Mouse (Mus musculus): ENCODE measurements around the gene Nprl3. TPM values are rescaled to one million over a fixed set of nuclear protein-coding genes. Genes with fewer than 3 reads are reported as not detected.
A peak's percentile ranks its signal among the peaks of the same experiment; 100 is the strongest.

Gene Nprl3
- total and polyA plus RNA-seq, 3 experiments, result 26.3 to 121 (median 106) TPM

GRCm38 (mm10) chr11:32227041-32227440 is 40.5 kb downstream of the Nprl3 start:
- Histone ChIP-seq H3K4me1 (ENCODE audit: insufficient read depth, low read depth, low read length) (peaks cover 73% of the 10 kb centered on the region), H3K4me3 (ENCODE audit: low read depth, low read length) (peak overlapping the region; percentile 80), H3K36me3 (replicated peaks) (peaks cover 47% of the 10 kb centered on the region), H3K9me3 (replicated peaks) (no peaks in the 10 kb centered on the region; the same call in 1 of the 2 replicates), H3K27me3 (ENCODE audit: insufficient read depth, low read length) (peaks cover 31% of the 10 kb centered on the region)
- TF ChIP-seq GATA1 (IDR thresholded peaks at IDR 0.05; ENCODE audit: borderline replicate concordance, low read length) (no peak), POLR2AphosphoS5 (IDR thresholded peaks at IDR 0.05; ENCODE audit: insufficient replicate concordance, low read depth, low read length) (no peak), TAL1 (conservative IDR thresholded peaks at IDR 0.05; ENCODE audit: low read depth, low read length) (no peak), GATA2 (IDR thresholded peaks at IDR 0.05; ENCODE audit: borderline replicate concordance, low read depth, low read length) (no peak), CTCF (IDR thresholded peaks at IDR 0.05; ENCODE audit: low read depth, low read length) (no peak)
- no peak for DNase-seq (ENCODE audit: low spot score)
- ATAC-seq (ENCODE audit: extremely low read depth, insufficient number of reproducible peaks, low FRiP score, poor library complexity, severe bottlenecking), result no peak

DNA sequence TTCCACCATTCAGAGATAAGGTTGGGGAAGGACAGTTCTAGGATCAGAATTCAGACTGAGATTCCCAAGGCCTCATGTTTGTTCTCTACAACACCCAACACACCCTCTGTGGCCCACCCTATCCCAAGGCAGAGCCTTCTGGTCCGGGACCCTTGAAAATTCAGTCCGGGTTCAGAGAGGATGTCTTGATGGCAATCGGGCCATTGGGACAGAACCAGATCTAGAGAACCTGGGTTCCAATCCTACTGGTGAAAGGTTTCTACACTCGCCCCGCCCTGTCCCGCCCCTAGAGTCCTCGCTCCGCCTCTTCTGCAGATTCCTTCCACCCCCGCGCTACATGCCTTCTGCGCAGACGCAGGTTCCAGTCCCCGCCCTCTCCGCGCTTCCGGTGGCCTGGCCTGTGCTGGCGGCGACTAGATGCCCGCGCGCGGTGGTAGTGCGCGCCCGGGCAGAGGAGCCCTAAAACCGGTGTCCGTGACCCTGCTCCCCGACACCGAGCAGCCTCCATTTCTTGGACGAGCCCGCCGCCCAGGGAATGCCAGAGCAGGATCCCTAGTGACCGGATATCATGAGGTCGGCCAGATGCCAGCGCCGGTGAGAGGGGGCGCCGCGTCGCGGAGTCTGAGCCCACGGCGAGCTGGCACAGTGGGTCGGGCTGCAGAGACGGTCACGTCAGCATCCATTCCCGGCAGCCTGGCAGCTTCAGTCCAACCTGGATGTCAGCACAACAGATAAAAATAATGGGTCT is 41.2 kb downstream of the Nprl3 start, which contains the start of gene Mpg:
Mpg (plus strand) TSS at position 382 of the 748 bp plus-strand sequence.
- Histone ChIP-seq H3K4me1 (ENCODE audit: insufficient read depth, low read depth, low read length) (peaks cover 74% of the 10 kb centered on the region), H3K27me3 (ENCODE audit: insufficient read depth, low read length) (peaks cover 38% of the 10 kb centered on the region), H3K4me3 (ENCODE audit: low read depth, low read length) (peak within 1 kb of the TSS; percentile 80), H3K36me3 (replicated peaks) (peaks cover 40% of the 10 kb centered on the region), H3K9me3 (replicated peaks) (no peaks in the 10 kb centered on the region; the same call in 1 of the 2 replicates)
- ATAC-seq (ENCODE audit: extremely low read depth, insufficient number of reproducible peaks, low FRiP score, poor library complexity, severe bottlenecking) (peak; percentile 67), DNase-seq (ENCODE audit: low spot score) (peak; percentile 92)
- TF ChIP-seq CTCF (IDR thresholded peaks at IDR 0.05; ENCODE audit: low read depth, low read length), result no peak
- TF ChIP-seq GATA1 (IDR thresholded peaks at IDR 0.05; ENCODE audit: borderline replicate concordance, low read length), result no peak
- no peak for TF ChIP-seq TAL1 (conservative IDR thresholded peaks at IDR 0.05; ENCODE audit: low read depth, low read length)
- TF ChIP-seq GATA2 (IDR thresholded peaks at IDR 0.05; ENCODE audit: borderline replicate concordance, low read depth, low read length), result no peak
- no peak for TF ChIP-seq POLR2AphosphoS5 (IDR thresholded peaks at IDR 0.05; ENCODE audit: insufficient replicate concordance, low read depth, low read length)

GRCm38 (mm10) chr11:32225222-32226104 is 42.0 kb downstream of the Nprl3 start:
- Histone ChIP-seq H3K4me1 (ENCODE audit: insufficient read depth, low read depth, low read length) (peaks cover 72% of the 10 kb centered on the region), H3K4me3 (ENCODE audit: low read depth, low read length) (no peak overlapping the region; the same call in 1 of the 2 replicates), H3K36me3 (replicated peaks) (peaks cover 32% of the 10 kb centered on the region), H3K9me3 (replicated peaks) (no peaks in the 10 kb centered on the region; the same call in 1 of the 2 replicates), H3K27me3 (ENCODE audit: insufficient read depth, low read length) (peaks cover 46% of the 10 kb centered on the region)
- ATAC-seq (ENCODE audit: extremely low read depth, insufficient number of reproducible peaks, low FRiP score, poor library complexity, severe bottlenecking) (no peak), DNase-seq (ENCODE audit: low spot score) (peak; percentile 24)
- no peak for TF ChIP-seq CTCF (IDR thresholded peaks at IDR 0.05; ENCODE audit: low read depth, low read length)

GRCm38 (mm10) chr11:32224468-32225139 is 42.9 kb downstream of the Nprl3 start:
- H3K27me3 ChIP-seq (ENCODE audit: insufficient read depth, low read length), result peaks cover 55% of the 10 kb centered on the region
- H3K36me3 ChIP-seq (replicated peaks), result peaks cover 23% of the 10 kb centered on the region
- H3K4me1 ChIP-seq (ENCODE audit: insufficient read depth, low read depth, low read length), result peaks cover 69% of the 10 kb centered on the region
- TF ChIP-seq POLR2AphosphoS5 (IDR thresholded peaks at IDR 0.05; ENCODE audit: insufficient replicate concordance, low read depth, low read length) (no peak), CTCF (IDR thresholded peaks at IDR 0.05; ENCODE audit: low read depth, low read length) (no peak), TAL1 (conservative IDR thresholded peaks at IDR 0.05; ENCODE audit: low read depth, low read length) (no peak), GATA1 (IDR thresholded peaks at IDR 0.05; ENCODE audit: borderline replicate concordance, low read length) (no peak), GATA2 (IDR thresholded peaks at IDR 0.05; ENCODE audit: borderline replicate concordance, low read depth, low read length) (no peak)
- no peak for ATAC-seq (ENCODE audit: extremely low read depth, insufficient number of reproducible peaks, low FRiP score, poor library complexity, severe bottlenecking)
- no peak for DNase-seq (ENCODE audit: low spot score)
- H3K4me3 ChIP-seq (ENCODE audit: low read depth, low read length), result no peak overlapping the region
- H3K9me3 ChIP-seq (replicated peaks), result no peaks in the 10 kb centered on the region; the same call in 1 of the 2 replicates

DNA sequence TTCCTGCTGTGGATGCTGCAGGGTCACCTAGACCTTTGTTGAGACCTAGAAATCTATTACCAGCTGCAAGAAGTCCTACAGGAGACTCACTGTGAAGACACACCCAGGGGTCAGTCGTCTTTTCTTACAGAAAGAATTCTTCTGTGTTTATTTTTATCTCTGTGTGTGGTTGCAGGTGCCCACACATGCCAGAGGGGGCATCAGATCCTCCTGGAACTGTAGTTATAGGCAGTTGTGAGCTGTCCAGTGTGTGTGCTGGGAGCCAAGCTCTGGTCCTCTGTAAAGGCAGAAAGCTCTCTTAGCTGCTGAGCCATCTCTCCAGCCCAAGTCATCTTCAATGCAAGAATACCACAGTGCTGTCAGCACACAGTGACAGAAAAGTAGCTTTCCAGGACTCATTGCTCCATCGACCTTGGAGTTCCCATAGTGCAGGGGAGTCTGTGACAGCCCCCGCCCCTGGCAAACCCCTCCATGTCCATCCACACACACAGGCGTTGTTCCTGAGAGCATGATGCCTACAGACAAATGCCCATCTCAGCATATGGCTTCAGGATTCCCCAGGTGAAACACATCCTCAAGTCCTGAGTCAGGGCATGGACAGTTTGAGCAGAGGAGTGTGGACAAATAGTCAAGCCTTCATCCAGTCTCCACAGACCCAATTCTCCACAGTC is 44.1 kb downstream of the Nprl3 start:
- no peak overlapping the region for H3K4me3 ChIP-seq (ENCODE audit: low read depth, low read length)
- peaks cover 67% of the 10 kb centered on the region for H3K27me3 ChIP-seq (ENCODE audit: insufficient read depth, low read length)
- peaks cover 72% of the 10 kb centered on the region for H3K4me1 ChIP-seq (ENCODE audit: insufficient read depth, low read depth, low read length)

More for the DNA sequence above, 44.1 kb downstream of the Nprl3 start:
- ATAC-seq (ENCODE audit: extremely low read depth, insufficient number of reproducible peaks, low FRiP score, poor library complexity, severe bottlenecking) (no peak), DNase-seq (ENCODE audit: low spot score) (no peak)
- H3K9me3 ChIP-seq (replicated peaks), result no peaks in the 10 kb centered on the region; the same call in 1 of the 2 replicates
- TF ChIP-seq CTCF (IDR thresholded peaks at IDR 0.05; ENCODE audit: low read depth, low read length) (no peak), TAL1 (conservative IDR thresholded peaks at IDR 0.05; ENCODE audit: low read depth, low read length) (no peak), GATA1 (IDR thresholded peaks at IDR 0.05; ENCODE audit: borderline replicate concordance, low read length) (no peak), POLR2AphosphoS5 (IDR thresholded peaks at IDR 0.05; ENCODE audit: insufficient replicate concordance, low read depth, low read length) (no peak), GATA2 (IDR thresholded peaks at IDR 0.05; ENCODE audit: borderline replicate concordance, low read depth, low read length) (no peak)
- H3K36me3 ChIP-seq (replicated peaks), result peaks cover 11% of the 10 kb centered on the region

Data from G1E (cell line).